Mouse (Mus musculus): ENCODE data around the gene Frmpd4. TPM values are rescaled to one million over a fixed set of nuclear protein-coding genes. Genes with fewer than 3 reads are reported as not detected.

The Frmpd4 gene
- total and polyA plus RNA-seq, 3 experiments = not detected

DNA sequence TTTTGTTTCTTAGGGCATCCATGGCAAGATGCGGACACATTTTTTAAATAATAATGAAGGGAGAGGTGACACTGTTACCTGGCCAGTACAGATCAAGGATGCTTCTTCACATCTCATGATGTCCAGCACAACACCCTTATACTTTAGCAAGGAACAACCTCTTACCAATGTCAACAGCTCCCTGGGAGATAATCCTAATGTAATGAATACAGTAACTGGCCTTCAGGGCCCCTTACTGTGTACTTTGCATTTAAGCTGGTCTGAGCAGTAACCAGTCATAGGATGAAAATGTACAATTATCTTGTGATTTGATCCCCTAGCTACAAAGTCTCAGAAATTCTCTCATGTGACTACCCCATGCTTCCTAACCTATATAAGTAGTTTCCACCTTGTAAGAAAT lies 1084.8 kb downstream of the Frmpd4 start:
- no peaks in the 10 kb centered on the region for H3K9me3 ChIP-seq (replicated peaks; ENCODE audit: low read length)
- in situ Hi-C loops (cut with MboI; ENCODE audit: low pct_ligation_motif_present, low pct_unique_long_range_greater_than_20kb, low sequenced_read_pairs) = no loop called here
- DNase-seq (ENCODE audit: extremely low read depth) = no peak

DNA sequence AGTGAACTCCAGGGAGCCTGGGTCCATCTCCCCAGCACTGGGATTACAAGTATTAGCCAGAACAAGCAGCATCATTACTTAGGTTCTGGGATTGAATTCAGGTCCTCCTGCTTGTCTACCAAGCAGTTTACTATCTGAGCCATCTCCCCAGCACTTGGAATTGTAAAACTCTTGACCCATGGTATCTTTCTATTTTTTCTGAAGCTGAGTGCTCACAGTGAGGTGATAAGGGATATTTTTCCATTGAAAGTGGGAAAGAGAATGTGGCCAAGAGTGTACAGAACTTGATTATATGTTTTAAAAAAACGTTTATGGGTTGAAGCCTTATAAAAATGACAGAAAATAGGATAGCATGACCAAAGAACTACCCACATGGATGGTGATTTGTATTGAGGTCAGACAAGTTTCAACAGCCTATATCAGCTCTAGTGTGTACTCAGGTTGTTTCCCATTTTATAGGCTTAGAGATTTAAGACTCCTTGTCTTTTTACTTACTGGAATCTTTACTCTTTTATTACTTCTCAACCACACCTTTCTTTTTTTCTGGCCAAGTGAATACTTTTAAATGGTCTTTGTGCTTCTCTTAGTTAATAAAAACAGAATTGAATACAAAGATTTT lies 1085.3 kb downstream of the Frmpd4 start:
- no peaks in the 10 kb centered on the region for H3K36me3 ChIP-seq (replicated peaks in 1 of 2; ENCODE audit: control insufficient read depth in 1 of 2, insufficient read depth in 1 of 2, low read length in 1 of 2)
- dilution Hi-C loops (cut with MboI; ENCODE audit: extremely low pct_ligation_motif_present, extremely low pct_unique_long_range_greater_than_20kb, low sequenced_read_pairs) = no loop called here
- no peaks in the 10 kb centered on the region for H3K27me3 ChIP-seq (replicated peaks)
- no peak for TF ChIP-seq ZNF384 (IDR thresholded peaks at IDR 0.05; ENCODE audit: low read depth, low read length)
- no peak for TF ChIP-seq GABPA (IDR thresholded peaks at IDR 0.05; ENCODE audit: insufficient replicate concordance, low read depth, low read length)
- no peak for TF ChIP-seq CTCF (conservative IDR thresholded peaks at IDR 0.05 in 1 of 2, IDR thresholded peaks at IDR 0.05 in 1 of 2; ENCODE audit: low read depth in 2 of 2, low read length in 2 of 2)
- TF ChIP-seq MAX (IDR thresholded peaks at IDR 0.05; ENCODE audit: low read length) = no peak
- no peak for TF ChIP-seq MYC (IDR thresholded peaks at IDR 0.05; ENCODE audit: low read depth, low read length)
- in situ Hi-C loops (cut with MboI; ENCODE audit: low pct_ligation_motif_present, low pct_unique_long_range_greater_than_20kb, low sequenced_read_pairs) = no loop called here
- no peaks in the 10 kb centered on the region for H3K9me3 ChIP-seq (replicated peaks; ENCODE audit: low read length)
- no peak overlapping the region for H3K27ac ChIP-seq (ENCODE audit: insufficient read depth, low read depth)
- H3K4me3 ChIP-seq (replicated peaks in 1 of 3; ENCODE audit: low read depth in 2 of 3, low read length in 2 of 3, poor library complexity in 1 of 3) = no peak overlapping the region
- H3K9ac ChIP-seq (ENCODE audit: insufficient read depth, low read depth) = no peak overlapping the region
- no peak overlapping the region for H3K4me2 ChIP-seq (ENCODE audit: insufficient read depth, low read depth, poor library complexity, severe bottlenecking)
- DNase-seq (ENCODE audit: extremely low read depth) = no peak
- H3K79me2 ChIP-seq (replicated peaks; ENCODE audit: control insufficient read depth, extremely low read depth, insufficient read depth, poor library complexity, severe bottlenecking) = no peaks in the 10 kb centered on the region
- H3K4me1 ChIP-seq (ENCODE audit: control insufficient read depth in 1 of 2, insufficient read depth in 2 of 2) = no peaks in the 10 kb centered on the region

More for the DNA sequence above, 1084.8 kb downstream of the Frmpd4 start:
- Histone ChIP-seq H3K9ac (ENCODE audit: insufficient read depth, low read depth) (no peak overlapping the region), H3K27ac (ENCODE audit: insufficient read depth, low read depth) (no peak overlapping the region), H3K36me3 (replicated peaks in 1 of 2; ENCODE audit: control insufficient read depth in 1 of 2, insufficient read depth in 1 of 2, low read length in 1 of 2) (no peaks in the 10 kb centered on the region), H3K4me1 (ENCODE audit: control insufficient read depth in 1 of 2, insufficient read depth in 2 of 2) (no peaks in the 10 kb centered on the region), H3K79me2 (replicated peaks; ENCODE audit: control insufficient read depth, extremely low read depth, insufficient read depth, poor library complexity, severe bottlenecking) (no peaks in the 10 kb centered on the region), H3K27me3 (replicated peaks) (no peaks in the 10 kb centered on the region), H3K4me2 (ENCODE audit: insufficient read depth, low read depth, poor library complexity, severe bottlenecking) (no peak overlapping the region), H3K4me3 (replicated peaks in 1 of 3; ENCODE audit: low read depth in 2 of 3, low read length in 2 of 3, poor library complexity in 1 of 3) (no peak overlapping the region)
- dilution Hi-C loops (cut with MboI; ENCODE audit: extremely low pct_ligation_motif_present, extremely low pct_unique_long_range_greater_than_20kb, low sequenced_read_pairs) = no loop called here
- TF ChIP-seq HCFC1 (IDR thresholded peaks at IDR 0.05; ENCODE audit: low read depth, low read length) (no peak), GABPA (IDR thresholded peaks at IDR 0.05; ENCODE audit: insufficient replicate concordance, low read depth, low read length) (no peak), JUND (conservative IDR thresholded peaks at IDR 0.05; ENCODE audit: low read depth, low read length) (no peak), BHLHE40 (IDR thresholded peaks at IDR 0.05; ENCODE audit: low read depth, low read length) (no peak), POLR2A (IDR thresholded peaks at IDR 0.05; ENCODE audit: low read depth, low read length) (no peak), RAD21 (IDR thresholded peaks at IDR 0.05; ENCODE audit: low read depth, low read length) (no peak), ETS1 (conservative IDR thresholded peaks at IDR 0.05; ENCODE audit: low read depth, low read length) (no peak), IRF4 (IDR thresholded peaks at IDR 0.05; ENCODE audit: low read depth, low read length) (no peak), NRF1 (IDR thresholded peaks at IDR 0.05; ENCODE audit: low read depth, low read length) (no peak), MAFK (IDR thresholded peaks at IDR 0.05; ENCODE audit: insufficient replicate concordance, low read length) (no peak), RCOR1 (conservative IDR thresholded peaks at IDR 0.05; ENCODE audit: low read depth, low read length) (no peak), CHD1 (IDR thresholded peaks at IDR 0.05; ENCODE audit: low read depth, low read length) (no peak), ZC3H11A (IDR thresholded peaks at IDR 0.05; ENCODE audit: low read depth, low read length) (no peak), ZMIZ1 (IDR thresholded peaks at IDR 0.05; ENCODE audit: low read depth, low read length) (no peak), MEF2A (IDR thresholded peaks at IDR 0.05; ENCODE audit: borderline replicate concordance, low read depth, low read length) (no peak), JUN (IDR thresholded peaks at IDR 0.05; ENCODE audit: insufficient read depth, low read depth, low read length) (no peak), UBTF (IDR thresholded peaks at IDR 0.05; ENCODE audit: low read depth, low read length) (no peak), USF2 (conservative IDR thresholded peaks at IDR 0.05; ENCODE audit: low read depth, low read length) (no peak)
